Comparison of ENCODE assay signal across 8 mouse cellular contexts in genomic region chr5:137102575-137103522, GRCm38 (mm10). TPM values are rescaled to one million over a fixed set of nuclear protein-coding genes. Genes with fewer than 3 reads are reported as not detected.
DNase-seq lines count a peak whose midpoint lies in the region; ATAC-seq and TF ChIP-seq lines count a peak whose summit lies in the region.

No protein-coding gene starts in this region.

- no peaks in the 10 kb centered on the region for H3K4me1 ChIP-seq in forebrain, postnatal 0 days (ENCODE audit: insufficient read depth)
- H3K4me1 ChIP-seq in forebrain, embryonic 15.5 days, result no peaks in the 10 kb centered on the region
- H3K4me1 ChIP-seq in midbrain, postnatal 0 days (ENCODE audit: insufficient read depth, low read length), result no peaks in the 10 kb centered on the region; the same call in 1 of the 2 replicates

- TF ChIP-seq CTCF in forebrain, postnatal 0 days (IDR thresholded peaks at IDR 0.05; ENCODE audit: low read depth), result no peak
- no peak for TF ChIP-seq CTCF in midbrain, postnatal 0 days (IDR thresholded peaks at IDR 0.05)

- no peak overlapping the region for H3K4me3 ChIP-seq in forebrain, postnatal 0 days (ENCODE audit: low read depth, low read length)
- no peak overlapping the region for H3K4me3 ChIP-seq in forebrain, embryonic 15.5 days
- no peak overlapping the region for H3K4me3 ChIP-seq in midbrain, postnatal 0 days (ENCODE audit: low read depth, low read length)

- H3K9ac ChIP-seq in forebrain, postnatal 0 days, result no peak overlapping the region
- no peak overlapping the region for H3K9ac ChIP-seq in forebrain, embryonic 15.5 days (replicated peaks)
- H3K9ac ChIP-seq in midbrain, postnatal 0 days (replicated peaks; ENCODE audit: low read length, poor library complexity, severe bottlenecking), result no peak overlapping the region

- H3K36me3 ChIP-seq in forebrain, postnatal 0 days (ENCODE audit: insufficient read depth), result no peaks in the 10 kb centered on the region
- no peaks in the 10 kb centered on the region for H3K36me3 ChIP-seq in forebrain, embryonic 15.5 days
- H3K36me3 ChIP-seq in midbrain, postnatal 0 days (ENCODE audit: insufficient read depth, low read length), result no peaks in the 10 kb centered on the region

- no peak overlapping the region for H3K4me2 ChIP-seq in forebrain, postnatal 0 days (ENCODE audit: low read depth)
- H3K4me2 ChIP-seq in forebrain, embryonic 15.5 days (replicated peaks), result no peak overlapping the region
- H3K4me2 ChIP-seq in midbrain, postnatal 0 days (ENCODE audit: low read depth, low read length, poor library complexity, severe bottlenecking), result no peak overlapping the region

- no peak for DNase-seq in forebrain, postnatal 0 days
- DNase-seq in c-Kit-negative CD71-positive TER-119-positive erythroid progenitor cells, embryonic 14.5 days (ENCODE audit: low read depth, low spot score), result peak; percentile 89
- peak; percentile 83 for DNase-seq in gastrocnemius, postnatal 25 days
- peak; percentile 81 for DNase-seq in layer of hippocampus, adult 9-11 months
- DNase-seq in midbrain, postnatal 0 days (ENCODE audit: low spot score), result peak; percentile 28
- peak; percentile 57 for DNase-seq in thymus, postnatal 4 days

- no peaks in the 10 kb centered on the region for H3K27me3 ChIP-seq in forebrain, postnatal 0 days (ENCODE audit: insufficient read depth, low read length)
- H3K27me3 ChIP-seq in forebrain, embryonic 15.5 days, result no peaks in the 10 kb centered on the region
- no peaks in the 10 kb centered on the region for H3K27me3 ChIP-seq in midbrain, postnatal 0 days (ENCODE audit: insufficient read depth, low read length)

- 59% methylated on average over 28 of the region's 28 CpGs for WGBS in forebrain, postnatal 0 days
- 73% methylated on average over 28 of the region's 28 CpGs for WGBS in forebrain, embryonic 15.5 days
- WGBS in midbrain, postnatal 0 days, result 66% methylated on average over 28 of the region's 28 CpGs

- H3K27ac ChIP-seq in forebrain, postnatal 0 days (ENCODE audit: low read depth, low read length), result 0 out of 2 replicates have a peak overlapping the region, but pooled peaks have one; percentile 21
- no peak overlapping the region for H3K27ac ChIP-seq in forebrain, embryonic 15.5 days (replicated peaks)
- H3K27ac ChIP-seq in midbrain, postnatal 0 days (ENCODE audit: low read depth, low read length), result no peak overlapping the region

- no peaks in the 10 kb centered on the region for H3K9me3 ChIP-seq in forebrain, postnatal 0 days (ENCODE audit: low read length)
- H3K9me3 ChIP-seq in forebrain, embryonic 15.5 days, result no peaks in the 10 kb centered on the region
- no peaks in the 10 kb centered on the region for H3K9me3 ChIP-seq in midbrain, postnatal 0 days (ENCODE audit: low read length)

- peak; percentile 36; the same call in 1 of the 2 replicates for ATAC-seq in forebrain, postnatal 0 days
- no peak for ATAC-seq in forebrain, embryonic 15.5 days (replicated peaks)
- peak; percentile 85 for ATAC-seq in CD4-positive, CD25-positive, alpha-beta regulatory T cell, adult 4 months
- ATAC-seq in midbrain, postnatal 0 days (ENCODE audit: low FRiP score), result no peak

RNA-seq across cellular contexts. Expression of gene Trim56, which starts 13.2 kb away (rescaled TPM):
- 4.0 and 5.7 TPM in 2 replicates for total RNA-seq in forebrain, postnatal 0 days (2014; rRNA removed)
- polyA plus RNA-seq in forebrain, postnatal 0 days (2015; fragmentation: Nextera tagmentation; extraction: Ambion mirVana), result 1.1 and 2.3 TPM in 2 replicates
- polyA plus RNA-seq in forebrain, embryonic 15.5 days (2015; fragmentation: Nextera tagmentation; extraction: Ambion mirVana), result 3.4 and 3.7 TPM in 2 replicates
- polyA plus RNA-seq in CD4-positive, CD25-positive, alpha-beta regulatory T cell, adult 4 months (2017; shearing (Covaris generic)), result 10 to 100 TPM; 15.1 to 18.5 TPM
- 1 to 10 TPM; 7.4 TPM for total RNA-seq in gastrocnemius, postnatal 25 days (2021)
- 3.7 and 5.4 TPM in 2 replicates for total RNA-seq in midbrain, postnatal 0 days (2014; rRNA removed)
- 1.2 and 1.4 TPM in 2 replicates for polyA plus RNA-seq in midbrain, postnatal 0 days (2015; fragmentation: Nextera tagmentation; extraction: Ambion mirVana)

RNA-seq across cellular contexts. Expression of gene Serpine1, which starts 30.8 kb away (rescaled TPM):
- total RNA-seq in forebrain, postnatal 0 days (2014; rRNA removed), result 1.2 and 3.1 TPM in 2 replicates
- polyA plus RNA-seq in forebrain, postnatal 0 days (2015; fragmentation: Nextera tagmentation; extraction: Ambion mirVana), result 0.06 and 0.28 TPM in 2 replicates
- 0.14 and 0.28 TPM in 2 replicates for polyA plus RNA-seq in forebrain, embryonic 15.5 days (2015; fragmentation: Nextera tagmentation; extraction: Ambion mirVana)
- under 1 TPM in 1 of 2 experiments, not detected in 1; 0.20 TPM for polyA plus RNA-seq in CD4-positive, CD25-positive, alpha-beta regulatory T cell, adult 4 months (2017; shearing (Covaris generic))
- total RNA-seq in gastrocnemius, postnatal 25 days (2021), result 1 to 10 TPM; 1.3 to 4.9 TPM
- total RNA-seq in midbrain, postnatal 0 days (2014; rRNA removed), result 3.3 and 3.7 TPM in 2 replicates
- 0.06 and 0.30 TPM in 2 replicates for polyA plus RNA-seq in midbrain, postnatal 0 days (2015; fragmentation: Nextera tagmentation; extraction: Ambion mirVana)

RNA-seq across cellular contexts. Expression of gene Muc3, which starts 46.3 kb away (rescaled TPM):
- total RNA-seq in forebrain, postnatal 0 days (2014; rRNA removed), result not detected in 2 replicates
- polyA plus RNA-seq in forebrain, postnatal 0 days (2015; fragmentation: Nextera tagmentation; extraction: Ambion mirVana), result not detected in 2 replicates
- polyA plus RNA-seq in forebrain, embryonic 15.5 days (2015; fragmentation: Nextera tagmentation; extraction: Ambion mirVana), result not detected in 2 replicates
- polyA plus RNA-seq in CD4-positive, CD25-positive, alpha-beta regulatory T cell, adult 4 months (2017; shearing (Covaris generic)), result not detected
- total RNA-seq in gastrocnemius, postnatal 25 days (2021), result not detected
- total RNA-seq in midbrain, postnatal 0 days (2014; rRNA removed), result not detected in 2 replicates
- polyA plus RNA-seq in midbrain, postnatal 0 days (2015; fragmentation: Nextera tagmentation; extraction: Ambion mirVana), result not detected in 2 replicates

RNA-seq across cellular contexts. Expression of gene Ap1s1, which starts 56.9 kb away (rescaled TPM):
- total RNA-seq in forebrain, postnatal 0 days (2014; rRNA removed), result 105 and 144 TPM in 2 replicates
- 335 and 346 TPM in 2 replicates for polyA plus RNA-seq in forebrain, postnatal 0 days (2015; fragmentation: Nextera tagmentation; extraction: Ambion mirVana)
- polyA plus RNA-seq in forebrain, embryonic 15.5 days (2015; fragmentation: Nextera tagmentation; extraction: Ambion mirVana), result 248 and 257 TPM in 2 replicates
- 10 to 100 TPM; 62.2 to 84.9 TPM for polyA plus RNA-seq in CD4-positive, CD25-positive, alpha-beta regulatory T cell, adult 4 months (2017; shearing (Covaris generic))
- 10 to 100 TPM; 13.5 to 23.4 TPM for total RNA-seq in gastrocnemius, postnatal 25 days (2021)
- 139 and 144 TPM in 2 replicates for total RNA-seq in midbrain, postnatal 0 days (2014; rRNA removed)
- polyA plus RNA-seq in midbrain, postnatal 0 days (2015; fragmentation: Nextera tagmentation; extraction: Ambion mirVana), result 308 and 311 TPM in 2 replicates

Comparison
In these comparisons a context has a peak if more than half of its experiments do, and no peak if none do; other contexts are left out.
1. ATAC-seq: peak in forebrain, postnatal 0 days (single experiment) and CD4-positive, CD25-positive, alpha-beta regulatory T cell, adult 4 months (single experiment); none in forebrain, embryonic 15.5 days (single experiment) and midbrain, postnatal 0 days (single experiment).